Mouse (Mus musculus): ENCODE measurements around the gene Bloc1s3. TPM values are rescaled to one million over a fixed set of nuclear protein-coding genes. Genes with fewer than 3 reads are reported as not detected.

Gene Bloc1s3
- total and polyA plus RNA-seq, 3 experiments, result 4.9 to 8.0 (median 6.7) TPM

DNA sequence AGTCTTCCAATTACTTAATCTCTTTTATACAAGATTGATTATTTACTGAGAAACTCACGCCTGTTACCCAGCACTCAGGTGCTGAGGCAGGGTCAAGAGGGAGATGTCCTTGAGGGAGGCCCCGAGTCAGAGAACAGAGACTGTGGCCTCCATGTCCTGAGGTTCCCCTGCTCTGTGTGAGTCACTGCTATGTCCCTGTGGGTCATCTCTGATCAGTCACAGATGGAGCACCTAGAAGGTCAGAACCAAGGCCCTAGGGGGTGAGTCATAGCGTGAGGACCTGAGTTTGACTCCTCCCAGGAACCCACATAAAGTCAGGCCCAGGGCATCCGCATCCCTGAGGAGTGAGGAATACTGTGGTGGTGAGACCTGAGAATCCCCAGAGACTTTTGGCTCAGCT, 6.5 kb downstream of the Bloc1s3 start:
- H3K36me3 ChIP-seq (replicated peaks in 1 of 2; ENCODE audit: control insufficient read depth in 1 of 2, insufficient read depth in 1 of 2, low read length in 1 of 2), result peaks cover 0 to 7% of the 10 kb centered on the region in 2 experiments
- dilution Hi-C loops (cut with MboI; ENCODE audit: extremely low pct_ligation_motif_present, extremely low pct_unique_long_range_greater_than_20kb, low sequenced_read_pairs), result no loop called here
- in situ Hi-C loops (cut with MboI; ENCODE audit: low pct_ligation_motif_present, low pct_unique_long_range_greater_than_20kb, low sequenced_read_pairs), result loop anchor here (10.0 kb wide), 2 partner anchors 73 to 373 kb away; partner anchors contain the start of genes Gemin7 and Zfp296
- H3K9ac ChIP-seq (ENCODE audit: insufficient read depth, low read depth), result no peak overlapping the region
- no peak for TF ChIP-seq SIN3A (IDR thresholded peaks at IDR 0.05; ENCODE audit: low read length)
- no peak for TF ChIP-seq TBP (conservative IDR thresholded peaks at IDR 0.05; ENCODE audit: low read depth, low read length)
- no peak for TF ChIP-seq MYC (IDR thresholded peaks at IDR 0.05; ENCODE audit: low read depth, low read length)
- TF ChIP-seq POLR2AphosphoS2 (IDR thresholded peaks at IDR 0.05; ENCODE audit: low read depth, low read length), result no peak
- no peak for TF ChIP-seq GABPA (IDR thresholded peaks at IDR 0.05; ENCODE audit: insufficient replicate concordance, low read depth, low read length)
- TF ChIP-seq ZC3H11A (IDR thresholded peaks at IDR 0.05; ENCODE audit: low read depth, low read length), result no peak
- no peak for TF ChIP-seq RAD21 (IDR thresholded peaks at IDR 0.05; ENCODE audit: low read depth, low read length)
- TF ChIP-seq NELFE (IDR thresholded peaks at IDR 0.05; ENCODE audit: low read depth, low read length), result no peak
- no peak for TF ChIP-seq ZNF384 (IDR thresholded peaks at IDR 0.05; ENCODE audit: low read depth, low read length)
- no peak for TF ChIP-seq ZMIZ1 (IDR thresholded peaks at IDR 0.05; ENCODE audit: low read depth, low read length)
- TF ChIP-seq JUN (IDR thresholded peaks at IDR 0.05; ENCODE audit: insufficient read depth, low read depth, low read length), result no peak
- no peak for TF ChIP-seq CHD1 (IDR thresholded peaks at IDR 0.05; ENCODE audit: low read depth, low read length)
- TF ChIP-seq MEF2A (IDR thresholded peaks at IDR 0.05; ENCODE audit: borderline replicate concordance, low read depth, low read length), result no peak
- TF ChIP-seq MAFK (IDR thresholded peaks at IDR 0.05; ENCODE audit: insufficient replicate concordance, low read length), result no peak
- TF ChIP-seq USF1 (IDR thresholded peaks at IDR 0.05; ENCODE audit: low read depth, low read length), result no peak
- no peak for TF ChIP-seq CTCF (conservative IDR thresholded peaks at IDR 0.05 in 1 of 2, IDR thresholded peaks at IDR 0.05 in 1 of 2; ENCODE audit: low read depth in 2 of 2, low read length in 2 of 2)
- no peaks in the 10 kb centered on the region for H3K79me2 ChIP-seq (replicated peaks; ENCODE audit: control insufficient read depth, extremely low read depth, insufficient read depth, poor library complexity, severe bottlenecking)
- H3K9me3 ChIP-seq (replicated peaks; ENCODE audit: low read length), result no peaks in the 10 kb centered on the region
- H3K27me3 ChIP-seq (replicated peaks), result peaks cover 9% of the 10 kb centered on the region
- DNase-seq (ENCODE audit: extremely low read depth), result no peak
- no peak overlapping the region for H3K27ac ChIP-seq (ENCODE audit: insufficient read depth, low read depth)
- no peak overlapping the region for H3K4me2 ChIP-seq (ENCODE audit: insufficient read depth, low read depth, poor library complexity, severe bottlenecking)
- H3K4me1 ChIP-seq (ENCODE audit: control insufficient read depth in 1 of 2, insufficient read depth in 2 of 2), result peaks cover 0 to 3% of the 10 kb centered on the region in 2 experiments; a peak in 1 of 4 replicates
- H3K4me3 ChIP-seq (replicated peaks in 1 of 3; ENCODE audit: low read depth in 2 of 3, low read length in 2 of 3, poor library complexity in 1 of 3), result no peak overlapping the region

DNA sequence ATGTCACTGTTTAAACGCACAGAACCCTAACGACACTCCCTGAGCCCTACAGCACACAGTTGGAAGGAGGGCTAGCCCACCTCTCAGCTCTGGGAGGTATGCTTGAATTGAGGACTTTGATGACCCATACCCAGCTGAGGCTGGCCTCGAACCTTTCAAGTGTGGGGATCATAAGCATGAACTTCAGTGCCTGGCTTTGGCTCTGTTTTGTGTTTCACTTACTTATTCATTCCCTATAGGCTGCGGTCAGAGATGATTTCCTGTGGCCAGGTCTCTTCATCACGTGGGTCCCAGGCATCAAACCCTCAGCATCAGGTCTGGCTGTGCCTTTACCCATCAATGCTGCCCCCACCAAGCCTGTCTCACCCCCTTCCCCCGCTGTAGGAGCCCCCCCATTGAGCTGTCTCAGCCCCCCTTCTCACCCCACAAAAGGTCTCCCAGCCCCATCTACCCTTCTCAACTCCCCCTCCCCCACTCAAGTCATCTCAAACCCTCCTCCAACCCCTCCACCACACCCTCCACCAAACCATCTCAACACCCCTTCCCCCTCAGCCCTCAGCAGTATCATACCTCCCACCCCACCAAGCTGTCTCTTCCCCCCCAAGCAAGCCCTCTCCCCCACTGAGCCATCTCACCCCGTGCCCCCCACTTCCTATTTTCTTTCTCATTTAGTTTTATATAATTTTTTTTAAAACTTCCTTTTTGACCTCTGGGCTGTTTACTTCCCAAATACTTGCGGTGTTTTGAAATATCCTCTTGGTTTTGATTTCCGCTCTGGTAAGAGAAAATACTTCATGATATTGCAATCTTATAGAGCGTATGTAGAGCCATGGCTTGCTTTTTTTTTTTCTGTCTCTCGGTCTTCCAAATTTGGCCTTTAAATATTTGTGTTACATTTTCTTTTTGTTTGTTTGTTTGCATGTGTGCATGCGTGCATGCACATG, 7.5 kb downstream of the Bloc1s3 start:
- Histone ChIP-seq H3K27ac (ENCODE audit: insufficient read depth, low read depth) (no peak overlapping the region), H3K4me1 (ENCODE audit: control insufficient read depth in 1 of 2, insufficient read depth in 2 of 2) (peaks cover 0 to 3% of the 10 kb centered on the region in 2 experiments; a peak in 1 of 4 replicates), H3K79me2 (replicated peaks; ENCODE audit: control insufficient read depth, extremely low read depth, insufficient read depth, poor library complexity, severe bottlenecking) (no peaks in the 10 kb centered on the region), H3K4me3 (replicated peaks in 1 of 3; ENCODE audit: low read depth in 2 of 3, low read length in 2 of 3, poor library complexity in 1 of 3) (no peak overlapping the region), H3K4me2 (ENCODE audit: insufficient read depth, low read depth, poor library complexity, severe bottlenecking) (no peak overlapping the region), H3K36me3 (replicated peaks in 1 of 2; ENCODE audit: control insufficient read depth in 1 of 2, insufficient read depth in 1 of 2, low read length in 1 of 2) (peaks cover 0 to 6% of the 10 kb centered on the region in 2 experiments), H3K9ac (ENCODE audit: insufficient read depth, low read depth) (no peak overlapping the region), H3K9me3 (replicated peaks; ENCODE audit: low read length) (no peaks in the 10 kb centered on the region), H3K27me3 (replicated peaks) (peaks cover 18% of the 10 kb centered on the region)
- TF ChIP-seq ZC3H11A (IDR thresholded peaks at IDR 0.05; ENCODE audit: low read depth, low read length) (no peak), IRF4 (IDR thresholded peaks at IDR 0.05; ENCODE audit: low read depth, low read length) (no peak), KAT2A (IDR thresholded peaks at IDR 0.05; ENCODE audit: insufficient replicate concordance, low read length) (no peak), MEF2A (IDR thresholded peaks at IDR 0.05; ENCODE audit: borderline replicate concordance, low read depth, low read length) (no peak), ZMIZ1 (IDR thresholded peaks at IDR 0.05; ENCODE audit: low read depth, low read length) (no peak), EP300 (IDR thresholded peaks at IDR 0.05; ENCODE audit: low read length) (no peak), PAX5 (IDR thresholded peaks at IDR 0.05; ENCODE audit: low read length) (no peak), USF2 (conservative IDR thresholded peaks at IDR 0.05; ENCODE audit: low read depth, low read length) (no peak), MAFK (IDR thresholded peaks at IDR 0.05; ENCODE audit: insufficient replicate concordance, low read length) (no peak), TCF12 (IDR thresholded peaks at IDR 0.05; ENCODE audit: low read depth, low read length) (no peak)
- in situ Hi-C loops (cut with MboI; ENCODE audit: low pct_ligation_motif_present, low pct_unique_long_range_greater_than_20kb, low sequenced_read_pairs) (loop anchor here (10.0 kb wide), 2 partner anchors 74 to 374 kb away; partner anchors contain the start of genes Gemin7 and Zfp296), dilution Hi-C loops (cut with MboI; ENCODE audit: extremely low pct_ligation_motif_present, extremely low pct_unique_long_range_greater_than_20kb, low sequenced_read_pairs) (no loop called here)
- DNase-seq (ENCODE audit: extremely low read depth), result no peak

Data from CH12.LX (cell line).